Mouse (Mus musculus) bone marrow, adult 2 months (tissue): ENCODE results near the gene Ncf1. TPM values are rescaled to one million over a fixed set of nuclear protein-coding genes. Genes with fewer than 3 reads are reported as not detected.

Source experiments
- H3K27ac ChIP-seq: fragments of 200-500 bp; 2 replicates; pipeline ENCODE4 v1.5.1; 2012; ENCODE audit warnings: low read depth, mild to moderate bottlenecking, control low read depth, inconsistent platforms, low read length; ENCODE audit not compliant: control insufficient read depth, poor library complexity, insufficient read depth
- H3K4me1 ChIP-seq: fragments of 200-500 bp; 2 replicates; pipeline ENCODE4 v1.6.1; 2011; ENCODE audit warnings: low read length; ENCODE audit not compliant: control insufficient read depth, insufficient read depth
- H3K4me3 ChIP-seq: fragments of 200-500 bp; replicated peaks from 2 replicates; pipeline ENCODE3; 2011; ENCODE audit warnings: mild to moderate bottlenecking, low read depth, low read length, control low read depth; ENCODE audit not compliant: control insufficient read depth
- CTCF ChIP-seq: fragments of 200-500 bp; IDR thresholded peaks from 2 replicates; pipeline ENCODE4 v1.5.1; 2011; ENCODE audit warnings: low read length, control low read depth; ENCODE audit not compliant: control insufficient read depth, insufficient read depth
- POLR2A ChIP-seq: fragments of 200-500 bp; IDR thresholded peaks from 2 replicates; pipeline ENCODE4 v1.6.1; 2011; ENCODE audit warnings: low read depth, mild to moderate bottlenecking, control low read depth, low read length, borderline replicate concordance; ENCODE audit not compliant: control insufficient read depth
- WGBS: fragments of 180-500 bp; shearing (Covaris S2); methylation state at CpG from one replicate; pipeline ENCODE4 v1.1.7; 2018; 5-methylcytosine and 5-hydroxymethylcytosine counted together
- polyA plus RNA-seq: library from polyadenylated mRNA; stranded (reverse); fragments of >200 nt; gene quantifications from 2 replicates; pipeline ENCODE4 v1.2.4, GENCODE M21; 2011; ENCODE audit warnings: low replicate concordance; ENCODE audit not compliant: missing spikeins, insufficient read depth, insufficient read length

Gene Ncf1
- polyA plus RNA-seq, 1 experiment = 222 TPM

- no peak overlapping the region for H3K4me3 ChIP-seq
- peak overlapping the region; percentile 95 for H3K27ac ChIP-seq
- peaks cover 8% of the 10 kb centered on the region for H3K4me1 ChIP-seq
- no peak for TF ChIP-seq CTCF
- 0 out of 2 replicates have a peak, but pooled peaks have one; percentile 26 for TF ChIP-seq POLR2A
- 1% methylated on average over 6 of the region's 6 CpGs for WGBS
Observed at GRCm38 (mm10) chr5:134232111-134232510, 2.7 kb upstream of the Ncf1 start.

GRCm38 (mm10) chr5:134231376-134231775 lies 2.0 kb upstream of the Ncf1 start:
- Histone ChIP-seq H3K27ac (peak overlapping the region; percentile 95), H3K4me1 (peaks cover 8% of the 10 kb centered on the region), H3K4me3 (peak overlapping the region; percentile 23)
- 19% methylated on average over 5 of the region's 5 CpGs for WGBS
- TF ChIP-seq POLR2A (0 out of 2 replicates have a peak, but pooled peaks have one; percentile 33), CTCF (no peak)

GRCm38 (mm10) chr5:134228249-134228638 lies 1.2 kb downstream of the Ncf1 start:
- peak overlapping the region; percentile 78 for H3K4me3 ChIP-seq

GRCm38 (mm10) chr5:134227574-134228248 lies 1.7 kb downstream of the Ncf1 start:
- H3K4me3 ChIP-seq = peak overlapping the region; percentile 78
- peaks cover 6% of the 10 kb centered on the region for H3K4me1 ChIP-seq
- TF ChIP-seq POLR2A (no peak), CTCF (no peak)
- H3K27ac ChIP-seq = peak overlapping the region; percentile 67
- WGBS = 15% methylated on average over 11 of the region's 11 CpGs

More at GRCm38 (mm10) chr5:134228249-134228638, 1.2 kb downstream of the Ncf1 start:
- peaks cover 5% of the 10 kb centered on the region for H3K4me1 ChIP-seq
- 19% methylated on average over 6 of the region's 6 CpGs for WGBS
- TF ChIP-seq CTCF (no peak), POLR2A (no peak)
- H3K27ac ChIP-seq = peak overlapping the region; percentile 67

GRCm38 (mm10) chr5:134226946-134227345 lies 2.5 kb downstream of the Ncf1 start:
- Histone ChIP-seq H3K4me1 (peaks cover 6% of the 10 kb centered on the region), H3K4me3 (peak overlapping the region; percentile 62), H3K27ac (peak overlapping the region; percentile 42)
- 62% methylated on average over 12 of the region's 12 CpGs for WGBS
- TF ChIP-seq CTCF (no peak), POLR2A (no peak)

GRCm38 (mm10) chr5:134225110-134225901 lies 4.1 kb downstream of the Ncf1 start:
- TF ChIP-seq POLR2A (no peak), CTCF (no peak)
- WGBS = 33% methylated on average over 30 of the region's 30 CpGs
- Histone ChIP-seq H3K27ac (peak overlapping the region; percentile 36), H3K4me3 (peak overlapping the region; percentile 56), H3K4me1 (peaks cover 4% of the 10 kb centered on the region)

- Histone ChIP-seq H3K4me3 (no peak overlapping the region), H3K27ac (peak overlapping the region; percentile 34), H3K4me1 (peaks cover 4% of the 10 kb centered on the region)
- TF ChIP-seq POLR2A (no peak), CTCF (no peak)
- 34% methylated on average over 36 of the region's 36 CpGs for WGBS
Observed at GRCm38 (mm10) chr5:134221708-134222150, 7.7 kb downstream of the Ncf1 start.

GRCm38 (mm10) chr5:134221278-134221677 lies 8.1 kb downstream of the Ncf1 start:
- Histone ChIP-seq H3K4me3 (no peak overlapping the region), H3K4me1 (peaks cover 4% of the 10 kb centered on the region), H3K27ac (peak overlapping the region; percentile 34; the same call in 1 of the 2 replicates)
- WGBS = 43% methylated on average over 4 of the region's 4 CpGs
- TF ChIP-seq POLR2A = no peak
- no peak for TF ChIP-seq CTCF
